Mouse (Mus musculus) adrenal gland, postnatal 25 days (tissue): ENCODE measurements at regions not wholly inside any gene's neighbourhood (a gene's known extent, or its start where the extent isn't known, plus 50 kb on each side); places are given as distances from the start of the nearest gene placed in this dataset.

Source experiments
- DNase-seq: peaks from one replicate; pipeline ENCODE4 v3.0.0; 2021; ENCODE audit warnings: mixed read lengths

GRCm38 (mm10) chr1:42309251-42309650 is 386.3 kb upstream of the Pou3f3 start:
- no peak for DNase-seq

GRCm38 (mm10) chr1:42313494-42313893 is 382.1 kb upstream of the Pou3f3 start:
- no peak for DNase-seq

- DNase-seq: no peak
These were observed 343.7 kb upstream of the Pou3f3 start for GRCm38 (mm10) chr1:42351884-42352283.

- no peak for DNase-seq
These were observed 343.2 kb upstream of the Pou3f3 start for GRCm38 (mm10) chr1:42352389-42352788.

- no peak for DNase-seq
These were observed 342.5 kb upstream of the Pou3f3 start for GRCm38 (mm10) chr1:42353096-42353495.

GRCm38 (mm10) chr1:42354020-42354419 is 341.5 kb upstream of the Pou3f3 start:
- no peak for DNase-seq

- no peak for DNase-seq
These were observed 333.1 kb upstream of the Pou3f3 start for GRCm38 (mm10) chr1:42362438-42362837.

GRCm38 (mm10) chr1:42365648-42366324 is 329.8 kb upstream of the Pou3f3 start:
- DNase-seq: no peak

- no peak for DNase-seq
These were observed 307.5 kb upstream of the Pou3f3 start for GRCm38 (mm10) chr1:42387919-42388684.

GRCm38 (mm10) chr1:42388740-42389139 is 306.8 kb upstream of the Pou3f3 start:
- DNase-seq: no peak

- DNase-seq: no peak
These were observed 299.8 kb upstream of the Pou3f3 start for GRCm38 (mm10) chr1:42395651-42396260.

GRCm38 (mm10) chr1:42398461-42399154 is 297.0 kb upstream of the Pou3f3 start:
- DNase-seq: no peak

- no peak for DNase-seq
These were observed 279.6 kb upstream of the Pou3f3 start for GRCm38 (mm10) chr1:42415817-42416538.

- DNase-seq: no peak
These were observed 278.9 kb upstream of the Pou3f3 start for GRCm38 (mm10) chr1:42416539-42417218.

- no peak for DNase-seq
These were observed 277.8 kb upstream of the Pou3f3 start for GRCm38 (mm10) chr1:42417815-42418214.

GRCm38 (mm10) chr1:42418233-42418632 is 277.3 kb upstream of the Pou3f3 start:
- DNase-seq: no peak

GRCm38 (mm10) chr1:42436366-42436998 is 259.1 kb upstream of the Pou3f3 start:
- DNase-seq: no peak

- DNase-seq: no peak
These were observed 227.2 kb upstream of the Pou3f3 start for GRCm38 (mm10) chr1:42468365-42468764.

- no peak for DNase-seq
These were observed 223.6 kb upstream of the Pou3f3 start for GRCm38 (mm10) chr1:42471846-42472494.

GRCm38 (mm10) chr1:42472495-42473230 is 222.9 kb upstream of the Pou3f3 start:
- DNase-seq: no peak
